Mouse (Mus musculus): Measurements from ENCODE around the gene Gm5244. TPM values are rescaled to one million over a fixed set of nuclear protein-coding genes. Genes with fewer than 3 reads are reported as not detected.
A peak's percentile ranks its signal among the peaks of the same experiment; 100 is the strongest.

The Gm5244 gene
- polyA plus RNA-seq, 1 experiment from 2014 or later: not detected

DNA sequence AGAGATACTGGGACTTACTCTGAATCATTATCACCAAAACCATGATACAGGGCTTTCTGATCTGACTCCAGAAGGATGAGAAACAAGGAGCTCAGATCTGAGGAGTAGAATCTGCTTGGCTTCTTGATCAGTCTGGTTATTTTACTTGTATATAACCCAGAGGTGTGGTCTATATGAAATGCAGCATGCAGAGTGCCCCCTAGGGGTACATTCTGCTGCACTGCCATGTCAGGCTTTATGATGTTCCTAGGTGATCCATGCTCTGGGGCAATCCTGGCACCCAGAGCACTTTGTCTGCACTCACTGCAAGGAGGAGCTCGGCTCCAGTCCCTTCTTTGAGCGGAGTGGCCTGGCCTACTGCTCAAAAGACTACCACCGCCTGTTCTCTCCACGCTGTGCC is 21.9 kb upstream of the Gm5244 start:
- H3K4me2 ChIP-seq (ENCODE audit: low read length): no peak overlapping the region
- no peak overlapping the region for H3K27ac ChIP-seq
- ATAC-seq (replicated peaks; ENCODE audit: low FRiP score, low read depth) (no peak), DNase-seq (ENCODE audit: low spot score) (no peak)
- 77% methylated on average over 4 of the region's 4 CpGs for WGBS
- H3K9me3 ChIP-seq (replicated peaks; ENCODE audit: low read length): no peaks in the 10 kb centered on the region
- H3K27me3 ChIP-seq (ENCODE audit: insufficient read depth, low read length): no peaks in the 10 kb centered on the region
- H3K4me3 ChIP-seq (replicated peaks; ENCODE audit: low read depth, low read length): no peak overlapping the region
- peak; percentile 19; the same call in 1 of the 2 replicates for TF ChIP-seq CTCF (IDR thresholded peaks at IDR 0.05; ENCODE audit: low read depth)
- no peaks in the 10 kb centered on the region for H3K4me1 ChIP-seq (replicated peaks; ENCODE audit: insufficient read depth, low read length)
- H3K9ac ChIP-seq (ENCODE audit: low read depth, low read length): no peak overlapping the region
- no peaks in the 10 kb centered on the region for H3K36me3 ChIP-seq (ENCODE audit: insufficient read depth, low read length)

DNA sequence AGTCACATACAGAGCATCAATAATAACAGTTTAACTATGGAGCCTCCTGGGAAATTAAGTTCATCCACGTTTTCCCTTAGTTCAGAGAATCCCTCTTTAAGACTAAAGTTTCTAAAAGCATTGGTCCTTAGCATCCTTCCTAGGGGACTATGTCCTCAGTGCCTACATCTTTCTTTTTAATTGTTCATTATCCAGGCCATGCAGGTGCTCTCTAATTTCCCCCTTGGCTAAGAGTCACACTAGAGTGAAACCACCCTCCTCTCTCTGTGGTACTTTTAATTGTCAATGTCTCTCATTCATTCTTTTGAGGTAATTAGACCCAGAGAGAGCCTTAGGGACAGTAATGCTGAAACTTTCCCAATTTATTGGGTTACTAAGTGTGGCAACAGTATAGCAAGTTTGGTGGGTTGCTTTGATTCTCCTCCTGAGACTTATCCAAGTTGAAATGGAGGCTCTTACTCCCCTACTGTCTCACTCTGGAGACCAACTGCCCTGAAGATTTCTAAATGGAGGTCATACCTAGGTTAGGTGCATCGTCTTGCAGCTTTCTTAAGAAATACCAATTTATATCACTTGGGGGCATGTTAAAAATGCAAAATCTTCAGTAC is 15.6 kb upstream of the Gm5244 start:
- Histone ChIP-seq H3K9ac (ENCODE audit: low read depth, low read length) (no peak overlapping the region), H3K36me3 (ENCODE audit: insufficient read depth, low read length) (no peaks in the 10 kb centered on the region), H3K27me3 (ENCODE audit: insufficient read depth, low read length) (no peaks in the 10 kb centered on the region), H3K27ac (0 out of 2 replicates have a peak overlapping the region, but pooled peaks have one; percentile 25), H3K9me3 (replicated peaks; ENCODE audit: low read length) (no peaks in the 10 kb centered on the region), H3K4me3 (replicated peaks; ENCODE audit: low read depth, low read length) (no peak overlapping the region), H3K4me1 (replicated peaks; ENCODE audit: insufficient read depth, low read length) (no peaks in the 10 kb centered on the region), H3K4me2 (ENCODE audit: low read length) (no peak overlapping the region)
- no peak for ATAC-seq (replicated peaks; ENCODE audit: low FRiP score, low read depth)
- DNase-seq (ENCODE audit: low spot score): no peak
- no peak for TF ChIP-seq CTCF (IDR thresholded peaks at IDR 0.05; ENCODE audit: low read depth)
- WGBS: 59% methylated on average over 2 of the region's 2 CpGs

DNA sequence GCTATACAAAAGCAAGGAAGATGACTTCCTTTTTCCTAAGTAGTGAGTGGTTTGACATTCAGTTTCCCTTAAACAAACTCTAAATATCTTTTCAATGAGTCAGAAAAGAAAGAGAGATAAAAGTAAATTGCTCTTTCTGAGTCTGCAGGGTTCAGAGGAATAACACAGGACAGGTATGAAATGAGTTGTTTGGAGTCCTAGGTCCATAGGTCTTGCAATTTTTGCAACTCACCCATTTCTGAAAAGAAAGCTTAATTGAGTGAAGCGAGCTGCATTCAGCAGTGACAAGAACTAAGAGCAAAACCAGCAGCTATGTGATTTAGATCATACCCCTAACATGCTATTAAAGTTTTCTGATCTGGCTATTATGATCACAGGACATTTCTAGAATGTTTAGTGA is 14.9 kb upstream of the Gm5244 start:
- Histone ChIP-seq H3K36me3 (ENCODE audit: insufficient read depth, low read length) (no peaks in the 10 kb centered on the region), H3K27me3 (ENCODE audit: insufficient read depth, low read length) (no peaks in the 10 kb centered on the region), H3K4me1 (replicated peaks; ENCODE audit: insufficient read depth, low read length) (no peaks in the 10 kb centered on the region), H3K4me2 (ENCODE audit: low read length) (no peak overlapping the region), H3K27ac (no peak overlapping the region), H3K4me3 (replicated peaks; ENCODE audit: low read depth, low read length) (no peak overlapping the region), H3K9ac (ENCODE audit: low read depth, low read length) (no peak overlapping the region), H3K9me3 (replicated peaks; ENCODE audit: low read length) (no peaks in the 10 kb centered on the region)
- 71% methylated on average over 1 of the region's 1 CpGs for WGBS
- no peak for TF ChIP-seq CTCF (IDR thresholded peaks at IDR 0.05; ENCODE audit: low read depth)
- DNase-seq (ENCODE audit: low spot score) (peak; percentile 6), ATAC-seq (replicated peaks; ENCODE audit: low FRiP score, low read depth) (no peak; the same call in 1 of the 2 replicates)

DNA sequence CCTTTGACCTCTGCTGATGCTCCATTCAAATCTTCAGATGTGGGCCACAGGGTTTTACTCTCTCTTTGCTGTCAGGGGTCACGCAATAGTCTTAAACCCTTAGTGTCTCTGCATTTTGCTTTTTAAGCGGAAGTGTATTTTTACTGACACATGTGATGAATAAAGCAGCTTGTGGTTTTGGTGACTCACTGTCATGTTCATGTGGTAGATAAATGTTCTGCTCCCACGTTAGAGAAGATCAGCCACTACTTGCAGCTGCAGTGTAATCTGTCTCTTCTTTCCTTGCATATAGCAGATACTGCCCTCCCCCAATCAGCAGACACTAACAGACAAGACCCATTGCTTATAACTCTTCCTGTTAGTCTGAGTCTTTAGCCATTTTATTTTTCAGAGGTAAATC is 12.9 kb upstream of the Gm5244 start:
- 74% methylated on average over 3 of the region's 3 CpGs for WGBS
- Histone ChIP-seq H3K9me3 (replicated peaks; ENCODE audit: low read length) (no peaks in the 10 kb centered on the region), H3K4me2 (ENCODE audit: low read length) (no peak overlapping the region), H3K9ac (ENCODE audit: low read depth, low read length) (no peak overlapping the region), H3K36me3 (ENCODE audit: insufficient read depth, low read length) (no peaks in the 10 kb centered on the region), H3K27ac (no peak overlapping the region), H3K27me3 (ENCODE audit: insufficient read depth, low read length) (no peaks in the 10 kb centered on the region), H3K4me1 (replicated peaks; ENCODE audit: insufficient read depth, low read length) (no peaks in the 10 kb centered on the region), H3K4me3 (replicated peaks; ENCODE audit: low read depth, low read length) (no peak overlapping the region)
- ATAC-seq (replicated peaks; ENCODE audit: low FRiP score, low read depth) (no peak), DNase-seq (ENCODE audit: low spot score) (no peak)
- no peak for TF ChIP-seq CTCF (IDR thresholded peaks at IDR 0.05; ENCODE audit: low read depth)

DNA sequence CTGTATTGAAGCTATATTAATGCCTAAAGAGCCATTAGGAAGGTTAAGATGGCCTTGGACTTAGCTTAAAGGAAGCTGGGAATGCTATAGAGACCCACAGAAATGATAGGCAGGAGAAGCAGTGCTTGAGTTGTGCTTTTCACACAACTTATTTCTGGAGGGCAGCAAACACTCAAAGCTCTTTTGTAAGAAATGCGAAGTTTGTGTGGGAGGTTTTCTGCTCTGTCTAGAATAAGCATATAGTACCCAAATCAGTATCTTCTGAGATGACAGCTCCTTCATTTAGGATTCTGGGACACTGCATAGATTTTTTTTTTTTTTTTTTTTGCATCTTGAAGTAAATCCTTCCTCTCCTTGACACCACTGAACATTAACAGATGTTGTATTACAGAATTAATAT is 8.0 kb upstream of the Gm5244 start:
- H3K27me3 ChIP-seq (ENCODE audit: insufficient read depth, low read length): no peaks in the 10 kb centered on the region
- no peak overlapping the region for H3K27ac ChIP-seq
- H3K36me3 ChIP-seq (ENCODE audit: insufficient read depth, low read length): no peaks in the 10 kb centered on the region
- DNase-seq (ENCODE audit: low spot score): no peak
- no peak overlapping the region for H3K4me2 ChIP-seq (ENCODE audit: low read length)
- TF ChIP-seq CTCF (IDR thresholded peaks at IDR 0.05; ENCODE audit: low read depth): no peak
- H3K9me3 ChIP-seq (replicated peaks; ENCODE audit: low read length): no peaks in the 10 kb centered on the region
- no peaks in the 10 kb centered on the region for H3K4me1 ChIP-seq (replicated peaks; ENCODE audit: insufficient read depth, low read length)
- H3K9ac ChIP-seq (ENCODE audit: low read depth, low read length): no peak overlapping the region
- ATAC-seq (replicated peaks; ENCODE audit: low FRiP score, low read depth): no peak
- WGBS: 85% methylated on average over 1 of the region's 1 CpGs
- no peak overlapping the region for H3K4me3 ChIP-seq (replicated peaks; ENCODE audit: low read depth, low read length)

DNA sequence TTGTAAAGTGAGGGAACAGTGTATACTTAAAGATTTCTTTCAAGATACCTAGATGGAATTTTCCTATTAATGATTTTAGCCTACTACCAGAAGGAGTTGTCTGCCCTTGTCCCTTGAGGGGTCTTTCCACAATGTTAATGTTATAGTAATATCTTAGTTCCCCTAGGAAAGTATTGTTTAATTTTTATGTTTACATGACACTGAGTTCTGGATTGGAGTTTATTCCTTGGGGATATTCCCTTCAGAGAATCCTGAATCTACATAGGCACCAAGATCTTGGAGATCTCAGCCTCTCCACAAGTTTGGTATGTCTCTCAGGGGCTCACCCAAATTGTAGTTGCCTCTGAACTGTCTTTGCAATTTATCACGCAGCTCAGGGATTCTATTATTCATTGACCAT is 10.5 kb downstream of the Gm5244 start, which contains the start of gene Olfr1444:
Olfr1444 (plus strand) TSS at position 301 of the 400 bp plus-strand sequence.
- Histone ChIP-seq H3K9ac (ENCODE audit: low read depth, low read length) (no peak within 1 kb of the TSS), H3K27me3 (ENCODE audit: insufficient read depth, low read length) (no peaks in the 10 kb centered on the region), H3K9me3 (replicated peaks; ENCODE audit: low read length) (no peaks in the 10 kb centered on the region), H3K27ac (no peak within 1 kb of the TSS), H3K36me3 (ENCODE audit: insufficient read depth, low read length) (no peaks in the 10 kb centered on the region), H3K4me2 (ENCODE audit: low read length) (no peak within 1 kb of the TSS), H3K4me3 (replicated peaks; ENCODE audit: low read depth, low read length) (no peak within 1 kb of the TSS), H3K4me1 (replicated peaks; ENCODE audit: insufficient read depth, low read length) (no peaks in the 10 kb centered on the region)
- 62% methylated on average over 1 of the region's 1 CpGs for WGBS
- DNase-seq (ENCODE audit: low spot score) (no peak), ATAC-seq (replicated peaks; ENCODE audit: low FRiP score, low read depth) (no peak)
- no peak for TF ChIP-seq CTCF (IDR thresholded peaks at IDR 0.05; ENCODE audit: low read depth)

DNA sequence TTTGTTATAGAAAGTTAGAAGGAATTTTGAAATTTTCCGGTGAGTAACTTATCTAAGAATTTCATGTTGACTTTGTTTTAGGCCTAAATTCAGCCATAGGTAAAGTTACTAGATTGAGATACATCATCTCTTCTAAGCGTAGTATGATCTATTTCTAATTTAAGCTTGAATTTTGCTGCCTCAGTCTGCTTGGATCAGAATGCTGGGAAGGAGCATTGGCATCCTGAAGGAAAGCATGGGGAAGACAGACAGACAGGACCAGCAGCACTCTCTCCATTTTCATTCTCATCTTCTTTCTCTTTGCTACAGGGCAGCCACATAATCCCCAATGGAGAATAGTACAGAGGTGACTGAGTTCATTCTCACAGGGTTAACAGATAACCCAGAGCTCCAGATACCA is 37.1 kb downstream of the Gm5244 start, which contains the start of gene Olfr1445:
Olfr1445 (plus strand) TSS at position 301 of the 400 bp plus-strand sequence.
- no peak for DNase-seq (ENCODE audit: low spot score)
- no peak for TF ChIP-seq CTCF (IDR thresholded peaks at IDR 0.05; ENCODE audit: low read depth)
- 83% methylated on average over 2 of the region's 2 CpGs for WGBS
- H3K27me3 ChIP-seq (ENCODE audit: insufficient read depth, low read length): no peaks in the 10 kb centered on the region
- H3K36me3 ChIP-seq (ENCODE audit: insufficient read depth, low read length): no peaks in the 10 kb centered on the region
- H3K9me3 ChIP-seq (replicated peaks; ENCODE audit: low read length): no peaks in the 10 kb centered on the region
- ATAC-seq (replicated peaks; ENCODE audit: low FRiP score, low read depth): no peak
- no peak within 1 kb of the TSS for H3K4me3 ChIP-seq (replicated peaks; ENCODE audit: low read depth, low read length)
- H3K27ac ChIP-seq: no peak within 1 kb of the TSS
- H3K4me1 ChIP-seq (replicated peaks; ENCODE audit: insufficient read depth, low read length): no peaks in the 10 kb centered on the region
- no peak within 1 kb of the TSS for H3K9ac ChIP-seq (ENCODE audit: low read depth, low read length)
- H3K4me2 ChIP-seq (ENCODE audit: low read length): no peak within 1 kb of the TSS
